In genomic region chr3:31051730-31052129, GRCm38 (mm10) we compare ENCODE assay signal across 24 mouse cellular contexts. TPM values are rescaled to one million over a fixed set of nuclear protein-coding genes. Genes with fewer than 3 reads are reported as not detected.
DNase-seq lines count a peak whose midpoint lies in the region; ATAC-seq lines count a peak whose summit lies in the region.
"Had no signal": no experiment of that assay in that cellular context is flagged by ENCODE, and none has a peak within 500 bp of the region (broad histone marks: within the 10 kb centered on the region; RNA-seq: fewer than 3 reads in every experiment).

No protein-coding gene starts in this region.

- H3K4me1 ChIP-seq in forebrain, embryonic 12.5 days = peaks cover 4% of the 10 kb centered on the region; the same call in 1 of the 2 replicates
- H3K4me1 ChIP-seq in forebrain, embryonic 10.5 days = peaks cover 15% of the 10 kb centered on the region
- H3K4me1 ChIP-seq in liver, embryonic 11.5 days (replicated peaks; ENCODE audit: control insufficient read depth, insufficient read depth, low read length) = no peaks in the 10 kb centered on the region
- H3K4me1 ChIP-seq: embryonic facial prominence, embryonic 12.5 days; embryonic facial prominence, embryonic 15.5 days had no signal

- H3K4me2 ChIP-seq in forebrain, embryonic 12.5 days = no peak overlapping the region
- no peak overlapping the region for H3K4me2 ChIP-seq in liver, embryonic 11.5 days
- H3K4me2 ChIP-seq: embryonic facial prominence, embryonic 12.5 days; embryonic facial prominence, embryonic 15.5 days had no signal

- no peaks in the 10 kb centered on the region for H3K27me3 ChIP-seq in forebrain, embryonic 12.5 days
- no peaks in the 10 kb centered on the region for H3K27me3 ChIP-seq in forebrain, embryonic 10.5 days (ENCODE audit: poor library complexity, severe bottlenecking)
- H3K27me3 ChIP-seq in liver, embryonic 11.5 days (replicated peaks; ENCODE audit: control insufficient read depth, insufficient read depth, low read length) = no peaks in the 10 kb centered on the region
- H3K27me3 ChIP-seq: CH12.LX; embryonic facial prominence, embryonic 12.5 days; embryonic facial prominence, embryonic 15.5 days; Patski had no signal

- peak; percentile 7 for DNase-seq in embryo, embryonic 11 days
- no peak for DNase-seq in embryo, embryonic 9.5 days (ENCODE audit: extremely low spot score)
- no peak for DNase-seq in forebrain, embryonic 10.5 days (ENCODE audit: extremely low spot score, low spot score)
- DNase-seq in liver, embryonic 11.5 days (ENCODE audit: low spot score) = no peak
- DNase-seq: adrenal gland, postnatal 10 days; adrenal gland, postnatal 25 days; B cell, adult 2 months; cerebellum, adult 11 months; cerebellum, adult 18-20 months; cerebellum, adult 8-10 months; cerebellum, adult 9-11 months; cerebellum, postnatal 14 days; cerebellum, postnatal 36 days had no signal

- H3K4me3 ChIP-seq in forebrain, embryonic 12.5 days (replicated peaks) = no peak overlapping the region
- no peak overlapping the region for H3K4me3 ChIP-seq in forebrain, embryonic 10.5 days
- no peak overlapping the region for H3K4me3 ChIP-seq in liver, embryonic 11.5 days (ENCODE audit: low read depth, low read length)
- H3K4me3 ChIP-seq: embryonic facial prominence, embryonic 12.5 days; embryonic facial prominence, embryonic 15.5 days; erythroblast, embryonic 14.5 days had no signal

- 73% methylated on average over 9 of the region's 9 CpGs for WGBS in forebrain, embryonic 12.5 days
- 90% methylated on average over 9 of the region's 9 CpGs for WGBS in forebrain, embryonic 10.5 days
- WGBS in liver, embryonic 11.5 days = 85% methylated on average over 9 of the region's 9 CpGs

- no peaks in the 10 kb centered on the region for H3K9me3 ChIP-seq in forebrain, embryonic 12.5 days
- H3K9me3 ChIP-seq in forebrain, embryonic 10.5 days = no peaks in the 10 kb centered on the region
- no peaks in the 10 kb centered on the region for H3K9me3 ChIP-seq in liver, embryonic 11.5 days (ENCODE audit: control insufficient read depth, low read length)
- H3K9me3 ChIP-seq: embryonic facial prominence, embryonic 12.5 days; embryonic facial prominence, embryonic 15.5 days; G1E had no signal

- H3K36me3 ChIP-seq in forebrain, embryonic 12.5 days (replicated peaks) = peaks cover 20% of the 10 kb centered on the region; the same call in 1 of the 2 replicates
- peaks cover 40% of the 10 kb centered on the region for H3K36me3 ChIP-seq in forebrain, embryonic 10.5 days (replicated peaks)
- H3K36me3 ChIP-seq in liver, embryonic 11.5 days (ENCODE audit: control insufficient read depth, insufficient read depth, low read length) = peaks cover 3% of the 10 kb centered on the region; the same call in 1 of the 2 replicates

- 0 out of 2 replicates have a peak overlapping the region, but pooled peaks have one; percentile 6 for H3K27ac ChIP-seq in forebrain, embryonic 12.5 days
- no peak overlapping the region for H3K27ac ChIP-seq in forebrain, embryonic 10.5 days
- H3K27ac ChIP-seq in liver, embryonic 11.5 days (ENCODE audit: low read depth, low read length) = no peak overlapping the region
- H3K27ac ChIP-seq: embryonic facial prominence, embryonic 12.5 days; embryonic facial prominence, embryonic 15.5 days had no signal

- ATAC-seq in forebrain, embryonic 12.5 days (ENCODE audit: low FRiP score) = no peak
- ATAC-seq in liver, embryonic 11.5 days (replicated peaks; ENCODE audit: low FRiP score) = no peak
- ATAC-seq: activated CD4-positive, CD25-positive, alpha-beta regulatory T cell, adult 4 months; CD4-positive, CD25-positive, alpha-beta regulatory T cell, adult 4 months; forebrain, embryonic 14.5 days; forebrain, embryonic 16.5 days; Patski had no signal

- no peak overlapping the region for H3K9ac ChIP-seq in forebrain, embryonic 12.5 days
- H3K9ac ChIP-seq in liver, embryonic 11.5 days (ENCODE audit: low read depth, low read length) = no peak overlapping the region
- H3K9ac ChIP-seq: embryonic facial prominence, embryonic 12.5 days; embryonic facial prominence, embryonic 15.5 days had no signal

RNA-seq across cellular contexts. Expression of gene Skil, which starts 43.1 kb away (rescaled TPM):
- polyA plus RNA-seq in forebrain, embryonic 12.5 days (2016; fragmentation: Nextera tagmentation; extraction: Ambion mirVana) = 40.1 and 40.2 TPM in 2 replicates
- polyA plus RNA-seq in forebrain, embryonic 10.5 days (2016; fragmentation: Nextera tagmentation; extraction: Ambion mirVana) = 24.2 and 25.5 TPM in 2 replicates
- polyA plus RNA-seq in liver, embryonic 11.5 days (2014; fragmentation: Nextera tagmentation; extraction: Ambion mirVana) = 14.2 and 16.6 TPM in 2 replicates

RNA-seq across cellular contexts. Expression of gene Prkci, which starts 56.2 kb away (rescaled TPM):
- polyA plus RNA-seq in forebrain, embryonic 12.5 days (2016; fragmentation: Nextera tagmentation; extraction: Ambion mirVana) = 38.7 and 40.2 TPM in 2 replicates
- polyA plus RNA-seq in forebrain, embryonic 10.5 days (2016; fragmentation: Nextera tagmentation; extraction: Ambion mirVana) = 37.7 and 39.2 TPM in 2 replicates
- 20.2 and 21.3 TPM in 2 replicates for polyA plus RNA-seq in liver, embryonic 11.5 days (2014; fragmentation: Nextera tagmentation; extraction: Ambion mirVana)
